Mouse (Mus musculus) heart, postnatal 0 days (tissue): Measurements from ENCODE around the gene Oxnad1.

Source experiments
- CTCF ChIP-seq: IDR thresholded peaks from 2 replicates; pipeline ENCODE4 v1.5.1; 2016; ENCODE audit warnings: antibody characterized with exemption, control low read depth, low read depth
- EP300 ChIP-seq: IDR thresholded peaks from 2 replicates; pipeline ENCODE4 v1.6.1; 2016; ENCODE audit warnings: antibody characterized with exemption, low read depth

DNA sequence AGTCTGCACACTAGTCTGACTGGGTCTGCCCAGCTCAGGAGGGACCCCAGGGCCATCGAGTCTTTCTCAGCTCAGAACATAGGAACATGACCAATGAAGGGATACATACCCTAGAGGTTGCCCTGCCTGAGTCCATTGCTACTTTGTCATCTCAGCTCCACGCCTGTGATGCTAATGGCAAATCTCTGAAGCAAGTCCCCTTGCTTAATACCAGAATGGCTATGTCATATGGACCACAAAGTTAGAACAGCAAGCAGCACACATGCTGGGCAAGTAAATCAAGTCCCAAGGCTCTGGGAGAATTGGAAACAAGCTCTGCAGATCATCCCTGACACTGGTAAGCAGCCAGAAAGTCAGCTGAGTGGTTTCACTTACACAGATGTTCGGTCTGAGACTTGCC, 13.8 kb downstream of the Oxnad1 start:
- TF ChIP-seq CTCF (no peak), EP300 (no peak)
